Mouse (Mus musculus) activated CD4-positive, CD25-positive, alpha-beta regulatory T cell, adult 4 months (primary cell): Measurements from ENCODE around the gene Lbhd2. TPM values are rescaled to one million over a fixed set of nuclear protein-coding genes. Genes with fewer than 3 reads are reported as not detected.

Experiments used
- ATAC-seq: one replicate; pipeline ENCODE4 v1.8.0; 2017
- polyA plus RNA-seq, 2 experiments: library from polyadenylated mRNA; unstranded; fragments of 100-300 nt; shearing (Covaris generic); gene quantifications; one replicate each; pipeline ENCODE4 v1.2.1; 2017

Lbhd2 gene
- polyA plus RNA-seq, result not detected

DNA sequence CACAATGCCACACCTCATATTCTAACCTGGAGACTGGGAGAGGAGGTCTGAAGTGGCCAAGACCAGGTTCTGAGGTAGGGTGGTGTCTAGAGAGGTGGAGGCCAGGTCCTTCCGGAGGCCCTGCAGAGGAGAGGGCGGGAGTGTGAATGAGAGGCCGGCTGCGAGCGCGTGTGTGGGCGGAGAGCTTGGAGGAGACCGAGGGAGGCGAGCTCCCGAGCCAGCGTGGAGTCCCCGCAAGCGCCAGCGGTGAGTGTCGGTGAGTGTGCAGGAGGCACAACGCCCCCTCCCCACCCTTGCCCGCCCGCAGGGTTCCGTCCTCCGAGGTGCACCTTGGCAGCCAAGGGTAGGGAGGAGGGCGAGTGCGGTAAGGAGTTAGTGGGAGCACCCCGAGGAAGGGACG, at the start of gene Lbhd2:
TSS of gene Lbhd2 (plus strand) at position 188 of the 400 bp plus-strand sequence.
- ATAC-seq, result no peak

DNA sequence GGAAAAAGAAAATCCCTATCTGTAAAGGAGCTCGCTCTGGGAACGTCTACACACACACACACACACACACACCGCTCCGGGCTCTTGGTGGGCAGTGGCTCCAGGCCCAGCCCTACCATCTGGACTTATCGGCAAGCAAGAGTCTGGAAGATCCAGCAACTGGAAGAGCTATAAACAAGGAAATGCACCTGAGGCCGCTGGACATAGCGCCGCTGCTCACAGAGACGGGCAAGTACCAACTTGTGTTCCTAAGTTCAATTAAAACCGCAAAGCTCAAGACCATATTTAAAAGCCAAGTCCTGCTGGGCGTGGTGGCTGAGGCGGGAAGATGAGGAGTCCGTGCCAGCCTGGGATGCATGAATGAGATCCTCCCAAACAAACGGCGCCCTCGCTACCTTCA, 45.9 kb upstream of the Lbhd2 start:
- no peak for ATAC-seq

- no peak for ATAC-seq
Observed at GRCm38 (mm10) chr12:111361319-111362098, 45.1 kb upstream of the Lbhd2 start.

- ATAC-seq, result no peak
Observed at GRCm38 (mm10) chr12:111364234-111364633, 42.4 kb upstream of the Lbhd2 start.

DNA sequence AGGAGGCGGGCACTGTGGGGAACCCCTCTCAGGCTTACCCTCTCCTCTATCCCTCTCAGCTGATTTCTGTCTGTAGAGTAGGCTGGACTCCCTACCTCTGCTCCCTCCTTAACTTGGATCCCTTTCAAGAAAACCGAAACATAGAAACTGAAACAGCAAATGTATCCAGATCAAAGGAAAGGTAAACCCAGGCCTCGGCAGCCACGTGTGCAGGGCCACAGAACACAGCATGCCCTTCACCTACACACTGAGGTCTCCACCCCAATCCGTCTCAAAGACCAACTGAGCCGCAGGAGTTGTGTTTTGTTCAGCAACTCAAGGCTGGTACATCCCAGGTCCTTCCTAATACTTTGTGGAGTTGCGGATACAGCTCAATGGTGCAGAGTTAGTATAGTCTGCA, 39.5 kb upstream of the Lbhd2 start:
- no peak for ATAC-seq

- no peak for ATAC-seq
Observed at GRCm38 (mm10) chr12:111370249-111370648, 36.4 kb upstream of the Lbhd2 start.

DNA sequence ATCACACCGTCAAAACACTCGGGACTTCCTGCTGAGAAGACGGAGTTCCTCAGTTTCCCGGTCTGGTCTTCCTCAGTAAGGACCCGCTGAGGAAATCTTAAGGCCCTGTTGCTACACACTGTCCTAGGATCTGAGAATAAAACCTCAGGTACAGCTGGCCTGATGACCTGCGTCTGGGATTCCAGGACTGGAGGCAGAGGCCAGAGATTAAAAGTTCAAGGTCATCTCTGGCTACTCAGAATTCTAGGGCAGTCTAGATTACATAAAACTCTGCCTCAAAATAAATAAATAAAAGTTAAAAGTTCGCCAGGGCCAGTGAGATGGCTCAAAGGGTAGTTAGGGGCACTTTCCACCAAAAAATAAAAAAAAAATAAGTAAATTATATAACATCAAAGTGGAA, 34.7 kb upstream of the Lbhd2 start:
- ATAC-seq, result no peak

DNA sequence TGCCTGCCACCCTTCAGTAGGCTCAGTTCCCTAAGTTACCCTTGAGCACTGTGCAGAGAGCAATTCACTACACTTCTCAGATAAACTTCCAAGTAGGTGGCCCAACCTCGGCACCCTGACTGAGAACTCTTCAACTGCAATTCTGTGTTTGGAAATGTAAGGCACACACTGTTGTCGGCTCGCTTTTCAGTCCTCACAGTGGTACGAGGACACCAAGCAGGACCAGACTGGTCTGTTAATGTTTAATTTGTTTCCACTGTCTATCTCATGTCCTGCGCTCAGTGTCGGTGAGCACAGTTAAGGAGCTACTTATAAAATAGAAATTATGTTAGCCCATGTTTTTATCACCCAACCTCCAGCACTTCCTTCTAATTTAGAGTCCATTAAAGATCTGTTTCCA, 33.2 kb upstream of the Lbhd2 start:
- ATAC-seq, result no peak

DNA sequence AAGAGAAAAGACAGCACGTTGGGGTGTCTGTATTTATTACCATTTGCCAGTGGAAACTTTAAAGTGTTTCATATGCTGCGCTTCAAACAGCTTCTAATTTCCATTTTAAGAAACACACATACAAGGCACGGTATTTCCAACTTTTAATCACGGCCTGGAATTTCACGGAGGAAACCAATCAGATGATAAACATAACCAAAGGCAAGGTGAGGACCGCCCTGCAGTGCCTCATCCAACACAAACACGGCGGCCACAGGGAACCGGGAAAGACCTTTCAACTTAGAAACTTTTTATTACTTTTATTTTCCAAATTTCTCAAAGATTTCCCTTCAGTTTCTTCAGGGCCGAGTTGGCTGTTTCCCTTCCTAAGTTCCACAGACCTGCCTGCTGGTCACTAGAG, 31.9 kb upstream of the Lbhd2 start:
- ATAC-seq, result no peak

GRCm38 (mm10) chr12:111375559-111375958, 31.1 kb upstream of the Lbhd2 start:
- no peak for ATAC-seq

DNA sequence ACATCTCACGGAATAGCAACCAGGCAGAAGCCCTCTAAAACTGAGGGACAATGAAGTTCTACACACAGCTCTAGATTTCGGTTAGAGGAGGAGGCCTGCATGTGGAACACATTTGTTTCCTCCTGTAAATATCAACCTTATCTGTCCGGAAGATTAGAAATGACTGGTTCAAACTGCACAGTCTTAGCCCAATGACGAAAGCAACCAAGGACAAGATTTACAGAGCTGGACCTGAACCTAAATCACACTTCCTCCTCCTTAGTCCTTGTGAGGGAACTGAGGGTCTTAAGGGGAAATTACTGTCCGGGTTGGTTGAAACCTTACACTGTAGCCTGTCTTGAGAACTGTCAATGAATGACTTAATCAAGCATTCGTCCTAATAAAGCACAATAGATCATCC, 30.6 kb upstream of the Lbhd2 start:
- no peak for ATAC-seq

GRCm38 (mm10) chr12:111376826-111377331, 29.7 kb upstream of the Lbhd2 start:
- no peak for ATAC-seq

- no peak for ATAC-seq
Observed at GRCm38 (mm10) chr12:111377376-111377973, 29.1 kb upstream of the Lbhd2 start, which contains the start of gene Cdc42bpb. Gene Cdc42bpb (minus strand): TSS chr12:111377718.

GRCm38 (mm10) chr12:111377986-111378490, 28.6 kb upstream of the Lbhd2 start:
- no peak for ATAC-seq

- ATAC-seq, result no peak
Observed at GRCm38 (mm10) chr12:111378812-111379211, 27.8 kb upstream of the Lbhd2 start.

GRCm38 (mm10) chr12:111385883-111386641, 20.5 kb upstream of the Lbhd2 start:
- ATAC-seq, result no peak

DNA sequence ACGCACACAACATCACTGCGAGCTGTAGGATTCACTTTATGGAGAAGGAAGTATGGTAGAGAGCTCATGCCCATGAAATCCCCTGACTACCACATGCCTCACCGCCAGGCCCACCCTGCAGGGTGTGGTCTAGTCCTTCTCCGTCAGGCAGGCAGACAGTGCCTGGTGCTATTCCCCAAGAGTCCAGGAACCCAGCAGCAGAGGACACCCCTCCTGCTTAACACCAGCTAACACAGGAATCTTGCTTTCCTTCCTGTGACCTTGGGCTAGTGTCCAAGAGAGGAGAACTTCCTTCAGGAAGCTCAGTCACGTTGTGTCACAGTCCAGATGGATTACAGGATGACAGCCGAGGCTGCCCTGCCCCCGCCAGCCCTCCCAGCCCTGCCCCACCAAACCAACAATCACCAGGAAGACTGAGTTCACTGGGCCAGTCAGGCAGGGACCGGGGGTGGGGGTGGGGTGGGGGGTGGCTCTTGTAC, 19.9 kb upstream of the Lbhd2 start:
- ATAC-seq, result no peak

- ATAC-seq, result no peak
Observed at GRCm38 (mm10) chr12:111387146-111387545, 19.5 kb upstream of the Lbhd2 start.

DNA sequence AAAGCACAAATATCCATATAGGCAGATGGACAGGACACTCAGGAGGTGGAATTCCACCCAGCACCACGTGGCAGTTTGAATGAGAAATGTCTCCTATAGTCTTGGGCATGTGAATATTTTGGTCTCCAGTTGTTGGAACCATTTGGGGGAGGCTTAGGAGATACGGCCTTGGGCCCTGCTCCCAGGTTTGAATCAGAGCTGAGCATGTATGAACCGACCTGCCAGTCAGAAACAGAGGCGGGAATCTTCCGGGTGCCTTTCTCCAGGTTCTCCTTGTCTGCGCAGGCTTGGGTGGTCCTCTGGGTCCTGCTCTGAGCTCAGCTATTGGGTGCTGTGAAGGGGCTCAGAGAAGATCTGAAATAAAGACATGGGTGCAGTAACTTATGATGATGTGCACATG, 12.6 kb upstream of the Lbhd2 start:
- ATAC-seq, result no peak

DNA sequence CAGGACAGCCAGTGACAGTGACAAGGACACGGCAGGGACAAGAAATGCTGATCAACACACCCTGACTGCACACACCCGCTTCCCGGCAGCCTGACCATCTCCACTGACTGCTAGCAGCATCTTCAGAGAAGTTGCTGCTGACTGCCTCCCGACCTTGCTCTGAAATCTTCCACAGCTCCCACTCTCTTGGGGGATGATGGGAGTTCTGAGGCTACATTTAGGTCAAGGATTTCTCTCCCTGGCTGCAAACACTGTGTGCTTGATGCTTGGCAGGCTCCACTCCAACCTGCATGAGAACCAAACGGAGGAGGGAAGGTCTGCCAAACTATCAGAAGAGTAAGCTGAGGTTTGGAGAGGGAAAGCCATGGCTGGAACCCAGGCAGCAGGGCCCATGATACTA, 9.6 kb upstream of the Lbhd2 start:
- ATAC-seq, result no peak

- ATAC-seq, result no peak
Observed at GRCm38 (mm10) chr12:111401454-111402184, 5.0 kb upstream of the Lbhd2 start.

DNA sequence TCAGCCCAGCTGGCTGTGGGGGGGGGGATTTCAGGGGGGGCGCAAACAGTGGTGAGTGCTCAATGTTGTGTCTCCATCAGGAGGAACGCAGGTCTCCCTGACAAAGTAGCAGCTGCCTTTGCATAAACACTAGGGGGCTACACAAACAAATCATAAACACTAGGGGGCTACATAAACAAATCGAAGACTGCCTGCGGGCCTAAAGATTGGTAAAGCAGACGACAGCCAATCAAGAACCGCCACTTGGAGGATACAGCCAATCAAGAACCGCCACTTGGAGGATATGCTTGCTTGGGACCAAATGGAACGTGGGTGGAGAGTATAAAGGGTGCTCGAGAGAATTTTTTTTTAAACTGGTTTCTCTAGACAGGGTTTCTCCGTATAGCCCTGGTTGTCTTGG, 1.7 kb upstream of the Lbhd2 start:
- ATAC-seq, result no peak
